Mouse (Mus musculus) G1E (cell line): Measurements from ENCODE around the gene Ubash3b.

Experiments
- CTCF ChIP-seq: IDR thresholded peaks from 2 replicates; pipeline ENCODE4 v1.5.1; 2012; ENCODE audit warnings: low read depth, low read length, inconsistent platforms, mixed read lengths
- GATA1 ChIP-seq: IDR thresholded peaks from 2 replicates; pipeline ENCODE4 v1.6.1; 2012; ENCODE audit warnings: borderline replicate concordance, low read length, inconsistent platforms, mixed read lengths
- GATA2 ChIP-seq: IDR thresholded peaks from 2 replicates; pipeline ENCODE4 v1.6.1; 2012; ENCODE audit warnings: low read depth, low read length, inconsistent platforms, borderline replicate concordance

DNA sequence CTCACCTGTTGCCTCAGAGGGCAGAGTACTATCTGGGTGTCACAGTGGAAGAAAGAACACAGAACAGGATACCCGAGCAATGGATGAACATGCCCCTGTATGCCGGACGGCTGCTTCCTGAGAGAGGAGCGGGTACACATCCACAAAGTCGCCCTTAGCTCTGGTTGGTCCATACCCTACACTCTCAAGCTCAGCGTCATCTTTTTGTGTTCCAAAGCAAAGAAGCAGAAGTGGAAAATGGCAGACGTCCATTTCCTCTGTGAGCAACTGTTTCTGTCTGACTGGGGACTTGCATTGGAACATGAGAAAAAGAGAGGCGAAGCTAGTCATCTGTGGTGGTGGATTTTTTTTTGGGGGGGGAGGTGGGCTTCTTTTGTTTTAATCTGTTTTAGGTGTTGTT lies 30.9 kb downstream of the Ubash3b start:
- TF ChIP-seq GATA1 (no peak), CTCF (no peak), GATA2 (no peak)
